Mouse (Mus musculus): Measurements from ENCODE around the gene Fcnb.

Fcnb gene

DNA sequence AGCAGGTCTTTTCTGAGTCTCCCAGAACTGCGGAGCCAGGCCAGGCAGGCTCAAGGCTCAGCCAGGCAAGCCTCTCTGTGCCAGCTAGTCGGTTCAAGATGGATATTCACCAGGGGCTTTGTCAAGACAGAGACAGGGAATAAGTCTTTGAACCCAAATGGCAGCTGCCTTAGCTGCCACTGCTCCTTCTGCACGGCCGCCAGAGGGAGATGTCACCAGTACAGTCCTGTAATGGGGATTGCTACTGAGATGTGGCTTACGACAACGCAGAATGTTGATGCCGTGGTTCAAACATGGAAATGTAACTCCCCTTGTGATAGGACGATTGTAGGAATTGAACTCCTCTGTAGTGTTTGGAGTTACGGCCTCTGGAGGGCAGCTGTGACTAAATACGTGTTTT is 1.4 kb upstream of the Fcnb start:
- no peak for DNase-seq (ENCODE audit: low read depth, low spot score)

DNA sequence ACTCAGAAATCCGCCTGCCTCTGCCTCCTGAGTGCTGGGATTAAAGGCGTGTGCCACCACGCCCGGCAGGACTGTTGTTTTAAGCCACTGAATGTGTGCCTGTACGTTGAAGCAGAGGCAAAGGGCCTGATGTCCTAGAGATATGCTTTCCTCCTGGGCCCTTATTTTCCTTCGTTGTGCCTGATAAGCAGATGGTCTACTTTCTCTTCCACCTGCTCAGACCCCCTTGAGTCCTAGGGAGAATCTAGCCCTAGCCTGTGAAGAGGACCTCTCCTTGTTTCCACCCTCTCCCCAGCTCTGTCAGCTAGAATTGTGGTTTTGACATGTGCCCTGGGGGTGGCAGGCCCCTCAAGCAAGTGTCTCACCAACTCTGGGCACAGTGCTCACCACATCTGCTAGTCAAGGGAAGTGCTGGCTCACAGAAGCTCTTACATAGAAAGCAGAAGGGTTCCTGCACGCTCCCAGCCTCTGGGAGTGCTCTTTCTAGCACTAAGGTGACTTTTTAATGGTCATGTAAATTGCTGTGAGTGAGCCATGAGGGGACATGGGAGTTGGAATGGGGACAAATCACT is 9.0 kb downstream of the Fcnb start:
- no peak for DNase-seq (ENCODE audit: low read depth, low spot score)

GRCm38 (mm10) chr2:28068537-28068878 is 16.2 kb downstream of the Fcnb start:
- DNase-seq (ENCODE audit: low read depth, low spot score), result no peak

DNA sequence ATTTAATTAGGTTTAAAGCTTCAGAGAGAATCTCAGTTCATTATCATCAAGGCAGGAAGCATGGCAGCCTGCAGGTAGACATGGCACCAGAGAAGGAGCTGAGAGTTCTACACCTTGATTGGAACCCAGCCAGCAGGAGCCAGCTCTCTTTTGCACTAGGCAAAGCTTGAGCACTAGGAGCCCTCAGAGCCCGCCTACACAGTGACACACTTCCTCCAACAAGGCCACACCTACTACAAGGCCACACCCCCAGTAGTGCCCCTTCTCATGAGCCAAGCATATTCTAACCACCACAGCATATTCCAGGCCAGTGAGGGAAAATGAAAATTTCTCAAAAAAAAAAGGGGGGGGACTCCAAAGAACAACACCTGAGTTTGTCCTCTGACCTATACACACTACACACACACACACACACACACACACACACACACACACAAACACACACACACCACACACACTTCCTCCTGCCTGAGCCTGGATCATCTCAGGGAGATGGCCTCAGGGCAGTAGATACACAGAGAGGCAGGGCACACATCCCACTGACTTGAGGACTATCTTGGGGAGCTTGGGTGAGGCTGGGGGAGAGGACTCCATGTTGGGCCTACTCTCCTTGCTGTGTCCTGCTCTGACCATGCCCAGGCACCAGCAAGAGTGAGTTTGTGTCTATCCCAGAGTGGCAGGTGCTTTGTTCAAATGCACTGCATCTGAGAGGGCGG is 16.7 kb downstream of the Fcnb start:
- no peak for DNase-seq (ENCODE audit: low read depth, low spot score)

DNA sequence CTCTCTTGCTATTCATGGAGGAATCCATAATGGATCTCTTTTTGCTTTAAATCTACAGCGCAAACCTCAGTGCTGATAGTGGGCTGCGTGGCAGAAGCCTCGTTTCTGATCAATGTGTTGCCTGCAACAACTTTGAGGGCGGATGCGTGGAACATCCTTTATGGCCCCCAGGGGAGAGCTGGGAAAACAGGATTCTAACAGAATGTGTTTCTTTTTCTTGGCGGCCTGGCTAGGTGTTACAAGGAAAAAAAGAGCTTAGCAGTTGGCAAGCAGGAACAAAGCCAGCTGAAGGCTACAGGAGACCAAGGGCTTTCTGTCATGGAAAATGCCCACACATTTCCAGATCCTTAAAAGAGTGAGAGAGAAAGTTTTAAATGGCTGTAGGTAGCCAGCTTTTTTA is 17.5 kb downstream of the Fcnb start:
- no peak for DNase-seq (ENCODE audit: low read depth, low spot score)

DNA sequence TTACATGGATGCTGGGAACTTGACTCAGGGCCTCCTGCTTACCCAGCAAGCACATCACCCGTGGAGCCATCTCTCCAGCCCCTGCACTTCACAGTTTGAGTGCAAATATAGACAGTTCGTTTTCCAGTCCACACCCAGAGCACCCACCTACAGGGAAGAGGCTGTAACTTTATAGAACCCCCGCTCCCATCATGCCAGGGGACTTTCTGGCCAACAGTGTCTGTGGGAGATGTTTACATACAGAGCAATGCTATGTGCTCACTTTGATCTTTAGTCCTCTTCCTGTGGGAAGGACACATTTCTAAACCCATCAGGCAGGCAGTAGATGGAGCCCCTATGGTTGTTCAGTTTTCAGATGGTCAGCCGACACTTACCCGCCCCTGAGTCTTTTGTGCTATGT is 18.0 kb downstream of the Fcnb start:
- DNase-seq (ENCODE audit: low read depth, low spot score), result no peak

DNA sequence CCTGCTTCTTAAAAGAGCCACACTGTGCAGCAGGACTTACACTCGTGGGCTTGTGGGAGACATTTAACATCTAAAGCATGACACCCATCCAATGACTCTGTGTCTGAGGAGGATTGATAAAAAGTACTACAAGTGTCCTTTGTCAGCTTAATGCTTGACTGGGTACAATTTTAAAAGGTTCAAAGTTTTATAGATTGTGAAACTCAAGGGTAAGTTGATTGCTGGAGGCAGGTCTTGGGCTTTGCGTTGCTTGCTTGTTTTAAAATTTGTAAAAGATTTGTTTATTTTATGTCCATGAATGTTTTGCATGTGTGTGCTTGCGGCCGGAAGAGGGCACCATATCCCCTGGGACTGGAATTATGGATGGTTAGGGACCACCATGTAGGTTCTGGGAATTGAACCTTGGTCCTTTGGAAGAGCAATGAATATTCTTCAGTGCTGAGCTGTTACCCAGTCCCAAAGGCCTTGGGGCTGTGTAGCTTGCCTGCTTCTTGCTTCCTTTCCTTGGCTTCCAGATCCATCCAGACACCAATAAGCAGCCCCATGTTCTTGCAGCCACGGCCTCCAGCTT is 19.5 kb downstream of the Fcnb start:
- no peak for DNase-seq (ENCODE audit: low read depth, low spot score)

- DNase-seq (ENCODE audit: low read depth, low spot score), result no peak
Measured at GRCm38 (mm10) chr2:28064339-28065080, 20.2 kb downstream of the Fcnb start.

- DNase-seq (ENCODE audit: low read depth, low spot score), result no peak
Measured at GRCm38 (mm10) chr2:28063711-28064338, 20.9 kb downstream of the Fcnb start.

DNA sequence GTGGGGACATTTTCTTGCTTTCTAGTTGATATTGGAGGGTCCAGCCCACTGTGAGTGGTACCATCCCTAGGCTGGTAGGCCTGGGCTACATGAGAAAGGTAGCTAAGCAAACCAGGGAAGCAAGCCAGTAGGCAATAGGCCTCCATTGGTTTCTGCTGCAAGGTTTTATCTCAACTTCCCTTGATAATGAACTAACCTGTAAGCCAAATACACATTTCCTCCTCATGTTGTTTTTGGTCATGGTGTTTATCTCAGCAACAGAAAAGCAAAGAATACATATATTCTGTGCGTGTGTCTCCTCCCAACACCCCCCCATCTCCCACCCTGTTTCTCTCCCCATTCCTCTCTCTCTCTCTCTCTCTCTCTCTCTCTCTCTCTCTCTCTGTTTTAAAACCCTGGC is 24.8 kb downstream of the Fcnb start:
- DNase-seq (ENCODE audit: low read depth, low spot score), result no peak

DNA sequence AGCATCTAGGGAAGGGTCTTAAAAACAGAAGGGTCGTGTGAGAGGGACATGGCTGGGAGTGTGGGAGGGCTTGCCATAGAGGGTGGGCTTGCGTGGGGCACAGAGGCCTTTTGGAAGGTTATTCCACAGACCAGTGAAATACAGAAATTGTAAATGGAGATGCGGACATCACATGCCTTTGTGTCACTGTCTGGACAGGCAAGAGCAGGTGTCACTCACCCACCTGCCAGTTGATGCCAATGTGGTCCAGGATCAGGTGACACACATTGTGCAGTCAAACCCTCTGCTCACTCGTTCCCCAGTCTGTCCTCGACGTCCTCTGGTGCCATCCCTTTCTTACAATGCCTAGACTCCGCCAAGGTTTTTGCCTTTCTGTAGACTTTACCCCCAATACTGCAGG is 37.6 kb downstream of the Fcnb start:
- no peak for DNase-seq (ENCODE audit: low read depth, low spot score)

DNA sequence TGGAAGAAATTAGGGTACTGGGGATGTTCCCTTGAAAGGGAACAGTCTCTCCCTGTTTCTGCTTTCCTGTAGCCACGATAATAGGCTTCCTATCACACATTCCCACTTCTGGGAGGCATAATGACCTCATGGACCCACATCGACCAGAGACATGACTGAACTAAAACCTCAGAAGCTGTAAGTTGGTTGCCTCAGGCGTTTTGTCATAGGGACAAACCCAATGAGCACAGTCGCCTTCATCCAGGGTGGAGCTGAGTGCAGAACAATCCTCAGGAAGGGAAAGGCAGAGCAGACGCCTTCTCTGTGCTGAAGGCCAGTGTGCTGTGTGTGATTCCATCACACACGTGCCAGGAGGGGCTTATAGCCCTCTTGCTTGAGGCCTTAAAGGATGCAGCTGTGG is 38.4 kb downstream of the Fcnb start:
- no peak for DNase-seq (ENCODE audit: low read depth, low spot score)

DNA sequence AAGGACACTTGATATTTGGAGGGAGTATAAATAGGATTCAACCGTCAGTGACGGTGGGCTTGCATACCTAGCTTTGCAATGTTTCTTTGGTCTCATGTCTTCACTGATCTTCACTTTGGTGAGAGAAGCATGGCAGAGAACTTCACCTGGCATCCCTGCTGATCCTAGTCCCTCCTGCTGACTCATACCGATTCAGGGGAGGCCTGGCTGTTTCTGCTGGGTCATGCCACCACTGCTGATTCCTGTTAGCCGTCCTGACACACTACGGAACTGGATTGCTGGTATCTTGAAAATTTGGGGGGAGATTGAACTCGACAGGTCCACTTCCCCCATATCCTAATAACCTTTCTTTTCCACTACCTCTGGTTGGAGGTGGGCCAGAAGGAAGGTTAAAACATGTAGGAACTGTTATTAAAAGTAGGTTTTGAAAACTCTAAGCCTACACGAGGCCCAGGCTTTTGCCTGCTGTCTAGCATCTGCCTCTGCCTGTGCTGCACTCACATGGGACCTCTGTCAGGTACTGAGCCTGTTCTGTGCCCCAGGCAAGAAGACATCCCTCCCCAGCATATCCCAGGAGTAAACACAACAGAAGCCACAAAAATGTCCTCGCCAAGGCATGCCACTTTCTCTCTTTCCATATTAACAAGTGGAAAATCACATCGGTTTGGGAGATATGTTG is 39.6 kb downstream of the Fcnb start:
- DNase-seq (ENCODE audit: low read depth, low spot score), result no peak

GRCm38 (mm10) chr2:28040466-28040865 is 44.2 kb downstream of the Fcnb start:
- DNase-seq (ENCODE audit: low read depth, low spot score), result no peak

GRCm38 (mm10) chr2:28039647-28040325 is 44.9 kb downstream of the Fcnb start:
- DNase-seq (ENCODE audit: low read depth, low spot score), result no peak

DNA sequence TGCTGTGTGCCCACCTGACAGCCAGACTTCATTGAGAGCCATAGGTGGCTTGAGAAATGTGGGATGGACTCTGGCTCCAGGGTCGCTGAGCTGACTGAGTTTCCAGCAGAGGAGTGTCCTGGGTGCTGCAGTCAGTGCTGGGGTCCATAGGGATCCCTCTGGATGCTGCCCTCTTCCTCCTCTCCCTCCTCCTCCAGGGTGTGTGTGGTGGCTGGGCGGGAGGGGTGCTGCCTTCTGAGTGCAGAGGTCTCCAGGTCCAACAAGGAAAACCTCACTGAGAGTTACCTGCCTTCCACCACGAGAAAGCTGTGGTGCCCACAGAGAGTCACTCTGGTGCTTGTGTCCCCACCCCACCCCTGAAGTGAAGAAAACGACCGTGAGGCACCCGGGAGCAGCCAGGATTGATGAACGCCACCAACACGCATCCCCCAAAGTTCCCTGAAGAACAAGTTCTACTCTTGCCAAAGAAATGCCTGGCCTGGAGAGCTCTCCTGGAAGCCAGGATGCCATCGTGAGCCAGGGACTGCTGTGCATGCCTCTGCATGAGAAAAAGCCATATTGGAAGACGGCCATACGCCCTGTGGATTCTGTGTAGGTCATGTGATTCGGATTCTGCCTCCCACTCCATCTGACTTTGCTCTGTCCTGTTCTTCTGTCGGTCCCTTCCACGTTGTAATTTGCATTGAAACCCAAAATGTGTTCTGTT is 46.1 kb downstream of the Fcnb start:
- DNase-seq (ENCODE audit: low read depth, low spot score), result no peak

GRCm38 (mm10) chr2:28037505-28038390 is 46.9 kb downstream of the Fcnb start:
- no peak for DNase-seq (ENCODE audit: low read depth, low spot score)

DNA sequence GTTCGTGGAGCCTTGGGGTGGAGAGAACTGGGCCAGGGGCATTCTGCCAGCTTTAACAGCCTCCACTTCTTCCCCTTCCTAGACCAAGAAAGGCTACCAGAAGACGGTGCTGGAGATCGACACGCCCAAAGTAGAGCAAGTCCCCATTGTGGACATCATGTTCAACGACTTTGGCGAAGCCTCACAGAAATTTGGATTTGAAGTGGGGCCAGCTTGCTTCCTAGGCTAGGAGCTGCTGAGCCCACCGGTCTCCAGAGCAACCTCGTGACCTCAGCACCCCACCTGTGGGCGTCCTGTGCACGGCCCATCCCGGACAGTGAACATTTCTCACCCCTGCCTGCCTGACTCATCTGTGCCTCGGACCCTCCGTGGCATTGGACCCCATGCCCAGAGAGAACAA is 47.9 kb downstream of the Fcnb start:
- DNase-seq (ENCODE audit: low read depth, low spot score), result no peak

- DNase-seq (ENCODE audit: low read depth, low spot score), result peak; percentile 47
Measured at GRCm38 (mm10) chr2:28034011-28034710, 50.5 kb downstream of the Fcnb start.

All from mesoderm, embryonic 11.5 days (tissue).